Mouse (Mus musculus) cortical plate, adult 2 months (tissue): ENCODE results near the gene Dnajc5. TPM values are rescaled to one million over a fixed set of nuclear protein-coding genes. Genes with fewer than 3 reads are reported as not detected.
"Not testable (repeated sequence)": the region's sequence is repeated elsewhere in the genome, so short reads cannot be mapped to it uniquely, and the experiment has no call there.

Experiments
- H3K27ac ChIP-seq: fragments of 200-500 bp; 2 replicates; pipeline ENCODE4 v1.5.1; 2012; ENCODE audit warnings: low read length, control low read depth, inconsistent platforms; ENCODE audit not compliant: insufficient read depth
- H3K4me1 ChIP-seq: fragments of 200-500 bp; 2 replicates; pipeline ENCODE4 v1.6.1; 2011; ENCODE audit warnings: low read length; ENCODE audit not compliant: control insufficient read depth, insufficient read depth
- H3K4me3 ChIP-seq: fragments of 200-500 bp; 2 replicates; pipeline ENCODE4 v1.5.1; 2011; ENCODE audit warnings: mild to moderate bottlenecking, low read length, control low read depth; ENCODE audit not compliant: insufficient read depth
- CTCF ChIP-seq: fragments of 200-500 bp; IDR thresholded peaks from 2 replicates; pipeline ENCODE4 v1.5.1; 2011; ENCODE audit warnings: mild to moderate bottlenecking, control low read depth, low read length; ENCODE audit not compliant: insufficient read depth; ENCODE audit errors: extremely low read depth
- POLR2A ChIP-seq: fragments of 200-500 bp; IDR thresholded peaks from 2 replicates; pipeline ENCODE4 v1.6.1; 2011; ENCODE audit warnings: mild to moderate bottlenecking, low read length, control low read depth; ENCODE audit not compliant: insufficient read depth; ENCODE audit errors: extremely low read depth
- polyA plus RNA-seq: library from polyadenylated mRNA; depleted of rRNA; stranded (reverse); fragments of >200 nt; gene quantifications from 2 replicates; pipeline ENCODE4 v1.2.3, GENCODE M21; 2012

Dnajc5 gene
- polyA plus RNA-seq, 1 experiment = 167 TPM

- Histone ChIP-seq H3K4me1 (no peaks in the 10 kb centered on the region), H3K4me3 (no peak overlapping the region), H3K27ac (no peak overlapping the region)
- TF ChIP-seq POLR2A = no peak
- no peak for TF ChIP-seq CTCF
Measured at GRCm38 (mm10) chr2:181492206-181492605, 28.1 kb upstream of the Dnajc5 start.

DNA sequence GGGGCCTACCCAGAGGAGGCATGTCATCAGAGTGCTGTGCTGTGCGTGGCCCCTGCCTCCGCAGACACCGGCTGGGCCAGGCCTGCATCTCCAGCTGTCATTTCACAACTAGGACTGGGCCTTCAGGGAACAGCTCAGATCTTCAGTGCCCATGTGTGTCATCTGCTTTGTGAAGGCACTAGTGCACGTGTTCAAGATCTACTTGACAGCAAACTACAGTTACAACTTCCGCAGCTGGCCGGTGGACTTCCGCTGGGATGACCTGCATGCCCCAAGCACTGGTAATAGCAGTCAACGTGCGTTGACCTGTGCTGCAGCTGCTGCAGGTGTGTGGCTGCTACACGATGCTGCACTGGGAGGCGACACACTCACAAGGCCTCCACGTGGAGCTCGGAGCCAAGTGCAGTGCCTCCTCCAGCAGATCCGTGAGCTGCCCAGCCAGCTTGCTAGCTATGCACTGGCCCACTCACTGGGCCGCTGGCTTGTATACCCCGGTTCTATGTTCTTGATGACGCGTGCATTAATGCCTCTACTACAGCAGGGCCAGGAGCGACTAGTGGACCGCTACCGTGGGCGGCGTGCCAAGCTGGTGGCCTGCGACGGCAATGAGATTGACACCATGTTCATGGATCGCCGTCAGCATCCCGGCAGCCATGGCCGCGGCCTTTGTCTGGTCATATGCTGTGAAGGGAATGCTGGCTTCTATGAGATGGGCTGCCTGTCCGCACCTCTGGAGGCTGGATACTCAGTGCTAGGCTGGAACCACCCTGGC lies 26.9 kb upstream of the Dnajc5 start, which contains the start of gene Abhd16b:
Gene Abhd16b (plus strand): TSS at position 51 of the 772 bp plus-strand sequence.
- TF ChIP-seq CTCF (no peak), POLR2A (no peak)
- no peak within 1 kb of the TSS for H3K27ac ChIP-seq
- H3K4me3 ChIP-seq = no peak within 1 kb of the TSS
- peaks cover under 1% of the 10 kb centered on the region; the same call in 1 of the 2 replicates for H3K4me1 ChIP-seq

DNA sequence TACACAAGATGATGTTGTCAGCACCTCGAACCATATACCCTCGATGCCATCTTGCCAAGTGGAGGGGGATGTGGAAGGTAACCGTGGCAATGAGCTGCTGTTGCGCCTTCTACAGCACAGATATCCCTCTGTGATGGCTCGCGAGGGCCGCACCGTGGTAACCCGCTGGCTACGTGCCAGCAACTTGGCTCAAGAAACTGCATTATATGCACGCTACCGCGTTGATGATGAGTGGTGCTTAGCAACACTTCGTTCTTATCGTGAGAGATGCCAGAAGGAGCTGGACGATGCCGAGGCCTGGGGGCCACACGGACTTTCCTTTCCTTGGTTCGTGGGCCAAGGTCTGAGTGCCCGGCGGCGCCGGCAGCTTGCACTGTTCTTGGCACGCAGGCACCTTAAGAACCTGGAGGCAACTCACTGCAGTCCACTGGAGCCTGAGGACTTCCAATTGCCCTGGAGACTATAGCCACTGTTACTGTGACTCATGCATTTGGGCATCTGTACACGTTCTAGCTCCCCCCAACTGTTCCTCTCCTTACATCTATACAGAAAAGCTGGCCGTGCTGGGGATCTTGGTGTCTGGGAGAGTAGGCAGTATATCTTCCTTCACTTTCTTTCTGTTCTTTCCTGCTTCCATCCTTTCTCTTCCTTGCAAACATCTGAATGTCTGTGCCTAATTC lies 25.9 kb upstream of the Dnajc5 start:
- Histone ChIP-seq H3K4me1 (peaks cover 2% of the 10 kb centered on the region; the same call in 1 of the 2 replicates), H3K27ac (no peak overlapping the region), H3K4me3 (no peak overlapping the region)
- TF ChIP-seq CTCF (no peak), POLR2A (no peak)

- not testable (repeated sequence) for H3K27ac ChIP-seq, H3K4me3 ChIP-seq, H3K4me1 ChIP-seq
Measured at GRCm38 (mm10) chr2:181495845-181496244, 24.4 kb upstream of the Dnajc5 start.

DNA sequence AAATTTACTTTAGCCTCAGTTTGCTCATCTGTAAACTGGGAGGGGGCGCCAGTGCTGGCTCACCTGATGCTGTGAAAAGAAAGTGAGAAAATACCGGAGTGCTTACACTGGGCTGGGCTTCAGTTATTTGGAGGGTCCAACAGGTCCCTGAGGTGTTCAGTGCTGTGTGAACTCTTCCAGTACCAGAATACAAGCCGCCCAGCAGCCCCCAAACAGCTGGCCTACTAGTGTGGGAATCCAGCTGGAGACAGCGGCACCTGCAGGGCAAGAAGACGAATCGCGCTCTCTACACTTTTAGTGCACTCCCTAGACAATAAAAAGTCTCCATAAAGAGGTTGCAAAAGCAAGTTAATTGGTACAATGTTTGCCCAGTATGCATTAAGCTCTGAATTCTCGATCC lies 24.0 kb upstream of the Dnajc5 start:
- TF ChIP-seq CTCF (peak; percentile 58), POLR2A (no peak)
- Histone ChIP-seq H3K4me3 (peak overlapping the region; percentile 84; the same call in 1 of the 2 replicates), H3K4me1 (peaks cover 2% of the 10 kb centered on the region; the same call in 1 of the 2 replicates), H3K27ac (no peak overlapping the region)

GRCm38 (mm10) chr2:181496831-181497547 lies 23.3 kb upstream of the Dnajc5 start, which contains the start of gene Tpd52l2:
Gene Tpd52l2 (plus strand): TSS chr2:181497142.
- TF ChIP-seq POLR2A (peak; percentile 80), CTCF (no peak)
- Histone ChIP-seq H3K27ac (peak within 1 kb of the TSS; percentile 75), H3K4me1 (peaks cover 2% of the 10 kb centered on the region; the same call in 1 of the 2 replicates), H3K4me3 (peak within 1 kb of the TSS; percentile 84)

GRCm38 (mm10) chr2:181497548-181497875 lies 22.8 kb upstream of the Dnajc5 start:
- TF ChIP-seq CTCF (no peak), POLR2A (no peak)
- Histone ChIP-seq H3K4me3 (peak overlapping the region; percentile 84), H3K4me1 (peaks cover 2% of the 10 kb centered on the region; the same call in 1 of the 2 replicates), H3K27ac (peak overlapping the region; percentile 75)

GRCm38 (mm10) chr2:181498644-181499043 lies 21.6 kb upstream of the Dnajc5 start:
- Histone ChIP-seq H3K4me1 (peaks cover 2% of the 10 kb centered on the region; the same call in 1 of the 2 replicates), H3K27ac (no peak overlapping the region), H3K4me3 (no peak overlapping the region)
- TF ChIP-seq CTCF (no peak), POLR2A (no peak)

DNA sequence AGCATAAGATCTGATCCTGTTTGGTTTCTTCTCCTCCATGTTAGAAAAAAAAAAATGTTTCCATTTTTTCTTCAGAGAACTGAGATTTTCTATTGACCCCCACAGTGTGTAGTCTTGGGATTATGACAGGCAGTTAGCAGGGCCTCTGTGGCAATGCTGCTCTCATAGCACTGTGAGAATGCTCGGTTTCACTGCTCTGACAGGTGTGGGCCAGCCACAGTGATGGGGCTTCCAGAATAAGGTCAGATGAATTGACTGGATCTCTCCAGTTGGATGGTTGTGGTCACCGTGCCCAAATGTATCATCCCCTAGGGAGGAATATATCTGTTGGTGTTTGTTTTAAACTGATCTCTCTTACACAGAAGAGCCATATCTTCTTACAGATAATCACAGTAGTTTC lies 11.1 kb upstream of the Dnajc5 start:
- Histone ChIP-seq H3K4me1 (no peaks in the 10 kb centered on the region), H3K4me3 (no peak overlapping the region), H3K27ac (no peak overlapping the region)
- TF ChIP-seq POLR2A (no peak), CTCF (no peak)

DNA sequence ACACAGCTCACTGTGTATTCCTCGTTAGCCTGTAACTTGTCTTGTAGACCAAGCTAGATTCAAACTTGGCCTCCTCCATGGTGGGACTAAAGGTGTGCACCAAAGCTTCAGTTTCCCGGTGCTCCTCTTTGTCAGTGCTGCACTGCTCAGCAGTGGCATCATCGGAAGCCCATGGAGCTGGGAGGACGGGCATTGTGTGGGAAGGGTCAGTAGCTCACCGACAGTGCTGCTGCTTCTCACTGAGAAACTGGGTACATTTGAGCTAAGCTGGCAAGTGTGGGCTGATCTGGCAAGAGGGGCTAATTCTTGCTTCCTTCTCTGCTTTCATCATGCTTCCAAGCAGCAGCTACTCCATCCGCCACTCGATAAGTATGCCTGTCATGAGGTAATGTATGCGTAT lies 9.1 kb upstream of the Dnajc5 start:
- no peaks in the 10 kb centered on the region for H3K4me1 ChIP-seq
- no peak overlapping the region for H3K4me3 ChIP-seq
- H3K27ac ChIP-seq = no peak overlapping the region
- TF ChIP-seq CTCF = no peak
- TF ChIP-seq POLR2A = no peak
